Mouse (Mus musculus) forebrain, postnatal 0 days (tissue): ENCODE data around the gene Clec16a. TPM values are rescaled to one million over a fixed set of nuclear protein-coding genes. Genes with fewer than 3 reads are reported as not detected.

ENCODE experiments used
- ATAC-seq: fragments of 200-750 bp; cut with Nextera tagmentation; 2 replicates; pipeline ENCODE4 v1.8.0; 2017; ENCODE audit warnings: mild to moderate bottlenecking, moderate library complexity
- DNase-seq: peaks from one replicate; pipeline ENCODE4 v3.0.0-alpha.2; 2015
- H3K27ac ChIP-seq: fragments of 300-500 bp; sonication (generic); 2 replicates; pipeline ENCODE4 v1.5.1; 2014; ENCODE audit warnings: low read depth, mild to moderate bottlenecking, antibody characterized with exemption, low read length, moderate library complexity, mixed read lengths
- H3K27me3 ChIP-seq: fragments of 300-500 bp; sonication (generic); 2 replicates; pipeline ENCODE4 v1.6.1; 2014; ENCODE audit warnings: mild to moderate bottlenecking, low read length, mixed read lengths; ENCODE audit not compliant: insufficient read depth
- H3K36me3 ChIP-seq: fragments of 300-500 bp; sonication (generic); 2 replicates; pipeline ENCODE4 v1.6.1; 2014; ENCODE audit warnings: mild to moderate bottlenecking, moderate library complexity; ENCODE audit not compliant: insufficient read depth
- H3K4me1 ChIP-seq: fragments of 300-500 bp; sonication (generic); 2 replicates; pipeline ENCODE4 v1.6.1; 2014; ENCODE audit warnings: antibody characterized with exemption; ENCODE audit not compliant: insufficient read depth
- H3K4me2 ChIP-seq: fragments of 300-500 bp; sonication (generic); 2 replicates; pipeline ENCODE4 v1.6.1; 2014; ENCODE audit warnings: low read depth, mild to moderate bottlenecking, moderate library complexity
- H3K4me3 ChIP-seq: fragments of 300-500 bp; sonication (generic); 2 replicates; pipeline ENCODE4 v1.5.1; 2014; ENCODE audit warnings: low read depth, low read length, mixed read lengths
- H3K9ac ChIP-seq: fragments of 300-500 bp; sonication (generic); 2 replicates; pipeline ENCODE4 v1.6.1; 2014; ENCODE audit warnings: mild to moderate bottlenecking
- H3K9me3 ChIP-seq: fragments of 300-500 bp; sonication (generic); 2 replicates; pipeline ENCODE4 v1.6.1; 2016; ENCODE audit warnings: low read length
- CTCF ChIP-seq: sonication (generic); IDR thresholded peaks from 2 replicates; pipeline ENCODE4 v1.5.1; 2016; ENCODE audit warnings: antibody characterized with exemption, control low read depth, low read depth
- WGBS: fragments of 180-500 bp; shearing (Covaris S2); extraction: QIAGEN DNeasy Blood & Tissue Kit; methylation state at CpG from one replicate; pipeline ENCODE4 v1.1.7; 2014; 5-methylcytosine and 5-hydroxymethylcytosine counted together
- polyA plus RNA-seq: library from polyadenylated mRNA; unstranded; fragments of >200 nt; fragmentation: Nextera tagmentation; extraction: Ambion mirVana; gene quantifications from 2 replicates; pipeline ENCODE4 v1.2.1, GENCODE M21; 2015
- total RNA-seq: library from RNA; depleted of rRNA; stranded (reverse); fragments of >200 nt; gene quantifications from 2 replicates; pipeline ENCODE4 v1.2.3, GENCODE M21; 2014

Clec16a gene
- total and polyA plus RNA-seq, 2 experiments from 2014 or later: 52.3 to 65.8 TPM

GRCm38 (mm10) chr16:10508691-10509090 is 36.4 kb upstream of the Clec16a start:
- H3K27me3 ChIP-seq: no peaks in the 10 kb centered on the region
- H3K4me2 ChIP-seq: no peak overlapping the region
- no peak for TF ChIP-seq CTCF
- H3K4me3 ChIP-seq: no peak overlapping the region
- no peaks in the 10 kb centered on the region for H3K9me3 ChIP-seq
- no peaks in the 10 kb centered on the region for H3K36me3 ChIP-seq
- H3K27ac ChIP-seq: no peak overlapping the region
- H3K9ac ChIP-seq: no peak overlapping the region
- no peak for ATAC-seq
- H3K4me1 ChIP-seq: no peaks in the 10 kb centered on the region
- DNase-seq: no peak
- WGBS: 74% methylated on average over 6 of the region's 6 CpGs

DNA sequence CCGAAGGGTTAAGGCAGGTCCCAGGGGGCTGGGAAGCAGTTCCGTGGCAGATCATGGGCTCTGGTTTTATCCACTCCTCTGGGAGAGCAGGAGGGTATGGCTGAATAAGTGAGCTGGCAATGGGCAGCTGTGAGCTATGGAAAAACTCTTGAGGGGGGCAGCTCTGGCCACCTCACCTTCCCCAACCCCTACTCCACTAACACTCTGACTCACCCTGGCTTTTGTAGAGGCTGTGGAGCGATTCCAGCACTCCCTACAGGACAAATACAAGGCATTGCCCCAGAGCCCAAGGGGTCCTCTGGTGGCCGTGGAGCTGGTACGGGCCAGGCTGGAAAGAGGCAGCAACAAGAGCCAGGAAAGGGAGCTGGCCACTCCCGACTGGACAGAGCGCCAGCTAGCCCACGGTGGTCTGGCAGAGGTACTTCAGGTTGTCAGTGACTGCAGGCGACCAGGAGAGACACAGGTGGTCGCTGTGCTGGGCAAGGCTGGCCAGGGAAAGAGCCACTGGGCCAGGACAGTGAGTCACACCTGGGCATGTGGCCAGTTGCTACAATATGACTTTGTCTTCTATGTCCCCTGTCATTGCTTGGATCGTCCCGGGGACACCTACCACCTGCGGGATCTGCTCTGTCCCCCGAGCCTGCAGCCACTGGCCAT is 34.5 kb upstream of the Clec16a start:
- Histone ChIP-seq H3K4me3 (no peak overlapping the region), H3K9ac (no peak overlapping the region), H3K4me1 (no peaks in the 10 kb centered on the region), H3K27ac (no peak overlapping the region), H3K27me3 (no peaks in the 10 kb centered on the region), H3K9me3 (no peaks in the 10 kb centered on the region), H3K4me2 (no peak overlapping the region), H3K36me3 (no peaks in the 10 kb centered on the region)
- no peak for ATAC-seq
- DNase-seq: no peak
- no peak for TF ChIP-seq CTCF
- WGBS: 52% methylated on average over 14 of the region's 14 CpGs

- Histone ChIP-seq H3K9me3 (no peaks in the 10 kb centered on the region), H3K27ac (no peak overlapping the region), H3K4me1 (no peaks in the 10 kb centered on the region), H3K36me3 (no peaks in the 10 kb centered on the region), H3K27me3 (no peaks in the 10 kb centered on the region), H3K9ac (no peak overlapping the region), H3K4me2 (no peak overlapping the region), H3K4me3 (no peak overlapping the region)
- ATAC-seq (no peak), DNase-seq (no peak)
- WGBS: 68% methylated on average over 12 of the region's 12 CpGs
- TF ChIP-seq CTCF: no peak
Observed at GRCm38 (mm10) chr16:10511134-10511520, 34.0 kb upstream of the Clec16a start.

DNA sequence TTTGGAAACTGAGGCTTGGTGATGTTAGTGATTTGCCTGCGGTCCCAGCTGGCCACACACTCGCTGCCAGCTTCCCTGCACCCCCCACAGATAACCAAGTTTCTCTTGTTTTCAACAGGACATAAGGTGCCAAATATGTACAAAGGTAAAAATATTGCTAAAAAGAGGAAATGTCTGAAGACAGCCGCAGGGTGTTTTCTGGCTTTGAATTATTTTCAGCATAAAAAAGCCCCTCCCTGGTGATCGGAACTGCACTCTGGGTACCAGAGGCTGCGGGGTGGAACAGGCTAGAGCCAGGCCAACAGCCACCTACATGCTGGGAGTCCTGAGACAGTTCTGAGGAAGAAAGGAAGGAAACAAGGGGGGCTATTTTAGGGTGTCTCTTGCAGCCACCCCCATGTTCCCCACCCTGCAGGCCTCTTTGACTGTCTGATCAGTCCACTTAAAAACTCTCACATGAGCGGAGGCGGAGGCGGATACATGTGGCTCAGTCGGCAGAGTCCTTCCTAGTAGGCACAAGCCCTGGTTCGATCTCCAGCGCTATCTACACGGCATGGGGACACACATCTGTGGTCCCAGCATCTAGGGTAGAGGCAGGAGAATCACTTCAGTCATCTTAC is 29.1 kb upstream of the Clec16a start:
- no peak overlapping the region for H3K9ac ChIP-seq
- no peaks in the 10 kb centered on the region for H3K36me3 ChIP-seq
- no peak for TF ChIP-seq CTCF
- no peak for DNase-seq
- WGBS: 89% methylated on average over 12 of the region's 12 CpGs
- no peak for ATAC-seq
- no peak overlapping the region for H3K4me3 ChIP-seq
- no peak overlapping the region for H3K4me2 ChIP-seq
- no peaks in the 10 kb centered on the region for H3K4me1 ChIP-seq
- H3K27me3 ChIP-seq: no peaks in the 10 kb centered on the region
- H3K9me3 ChIP-seq: no peaks in the 10 kb centered on the region
- H3K27ac ChIP-seq: no peak overlapping the region

- Histone ChIP-seq H3K9ac (no peak overlapping the region), H3K27ac (no peak overlapping the region), H3K9me3 (no peaks in the 10 kb centered on the region), H3K4me2 (no peak overlapping the region), H3K4me3 (no peak overlapping the region), H3K4me1 (no peaks in the 10 kb centered on the region), H3K27me3 (no peaks in the 10 kb centered on the region), H3K36me3 (no peaks in the 10 kb centered on the region)
- no peak for ATAC-seq
- 55% methylated on average over 5 of the region's 5 CpGs for WGBS
- DNase-seq: no peak
- TF ChIP-seq CTCF: no peak
Observed at GRCm38 (mm10) chr16:10518030-10518429, 27.1 kb upstream of the Clec16a start.

GRCm38 (mm10) chr16:10520908-10521614 is 24.1 kb upstream of the Clec16a start:
- Histone ChIP-seq H3K9ac (no peak overlapping the region), H3K27me3 (no peaks in the 10 kb centered on the region), H3K36me3 (no peaks in the 10 kb centered on the region), H3K27ac (no peak overlapping the region), H3K4me2 (no peak overlapping the region), H3K4me1 (no peaks in the 10 kb centered on the region), H3K9me3 (no peaks in the 10 kb centered on the region), H3K4me3 (no peak overlapping the region)
- DNase-seq: peak; percentile 89
- peak; percentile 81 for ATAC-seq
- TF ChIP-seq CTCF: peak; percentile 84
- 35% methylated on average over 2 of the region's 2 CpGs for WGBS

GRCm38 (mm10) chr16:10522811-10523210 is 22.3 kb upstream of the Clec16a start:
- peak; percentile 74 for TF ChIP-seq CTCF
- Histone ChIP-seq H3K27ac (no peak overlapping the region), H3K4me1 (no peaks in the 10 kb centered on the region), H3K9ac (no peak overlapping the region), H3K27me3 (no peaks in the 10 kb centered on the region), H3K9me3 (no peaks in the 10 kb centered on the region), H3K4me2 (no peak overlapping the region), H3K4me3 (no peak overlapping the region), H3K36me3 (no peaks in the 10 kb centered on the region)
- ATAC-seq (0 out of 2 replicates have a peak, but pooled peaks have one; percentile 28), DNase-seq (peak; percentile 75)
- WGBS: 93% methylated on average over 1 of the region's 1 CpGs
